Mouse (Mus musculus) embryo, embryonic 10.5 days (tissue): ENCODE results near the gene Papss2.
A peak's percentile ranks its signal among the peaks of the same experiment; 100 is the strongest.
"Not testable (repeated sequence)": the region's sequence is repeated elsewhere in the genome, so short reads cannot be mapped to it uniquely, and the experiment has no call there.

Source experiments
- DNase-seq: peaks from one replicate; pipeline ENCODE4 v3.0.0-alpha.2; 2015; ENCODE audit warnings: low spot score

Gene Papss2

GRCm38 (mm10) chr19:32641535-32641934 lies 45.9 kb downstream of the Papss2 start:
- DNase-seq, result no peak

GRCm38 (mm10) chr19:32641995-32642394 lies 46.4 kb downstream of the Papss2 start:
- no peak for DNase-seq

GRCm38 (mm10) chr19:32643642-32644041 lies 48.1 kb downstream of the Papss2 start:
- DNase-seq, result no peak

GRCm38 (mm10) chr19:32645939-32646338 lies 50.3 kb downstream of the Papss2 start:
- DNase-seq, result no peak

GRCm38 (mm10) chr19:32646382-32646781 lies 50.8 kb downstream of the Papss2 start:
- no peak for DNase-seq

- peak; percentile 54 for DNase-seq
These were observed 52.5 kb downstream of the Papss2 start for GRCm38 (mm10) chr19:32648019-32648571.

GRCm38 (mm10) chr19:32651046-32651445 lies 55.5 kb downstream of the Papss2 start:
- DNase-seq, result no peak

GRCm38 (mm10) chr19:32653122-32653521 lies 57.5 kb downstream of the Papss2 start:
- DNase-seq, result no peak

- no peak for DNase-seq
These were observed 58.2 kb downstream of the Papss2 start for GRCm38 (mm10) chr19:32653630-32654362.

GRCm38 (mm10) chr19:32659346-32659745 lies 63.8 kb downstream of the Papss2 start:
- no peak for DNase-seq

GRCm38 (mm10) chr19:32662936-32663335 lies 67.3 kb downstream of the Papss2 start:
- DNase-seq, result no peak

GRCm38 (mm10) chr19:32665243-32665642 lies 69.7 kb downstream of the Papss2 start:
- DNase-seq, result no peak

GRCm38 (mm10) chr19:32667830-32668229 lies 72.2 kb downstream of the Papss2 start:
- not testable (repeated sequence) for DNase-seq

GRCm38 (mm10) chr19:32675766-32676165 lies 80.2 kb downstream of the Papss2 start:
- DNase-seq, result no peak

GRCm38 (mm10) chr19:32680894-32681293 lies 85.3 kb downstream of the Papss2 start:
- DNase-seq, result no peak

GRCm38 (mm10) chr19:32683081-32683480 lies 87.5 kb downstream of the Papss2 start:
- DNase-seq, result no peak

GRCm38 (mm10) chr19:32687721-32688120 lies 92.1 kb downstream of the Papss2 start:
- DNase-seq, result no peak

- not testable (repeated sequence) for DNase-seq
These were observed 92.6 kb downstream of the Papss2 start for GRCm38 (mm10) chr19:32688227-32688626.

- peak; percentile 36 for DNase-seq
These were observed 94.1 kb downstream of the Papss2 start for GRCm38 (mm10) chr19:32689724-32690123.

- DNase-seq, result no peak
These were observed 101.1 kb downstream of the Papss2 start for GRCm38 (mm10) chr19:32696674-32697073.

GRCm38 (mm10) chr19:32702191-32702590 lies 106.6 kb downstream of the Papss2 start:
- DNase-seq, result no peak

- DNase-seq, result no peak
These were observed 113.4 kb downstream of the Papss2 start for GRCm38 (mm10) chr19:32708996-32709395.

- DNase-seq, result peak; percentile 54
These were observed 114.7 kb downstream of the Papss2 start for GRCm38 (mm10) chr19:32710288-32710687.
